Mouse (Mus musculus): ENCODE data around the gene Erc1. TPM values are rescaled to one million over a fixed set of nuclear protein-coding genes. Genes with fewer than 3 reads are reported as not detected.

The Erc1 gene
- polyA plus RNA-seq (2014; fragmentation: Illumina TruSeq; extraction: RNeasy Lipid Tissue Mini Kit (QIAGEN cat#74804); ENCODE audit: insufficient read depth, low read depth, low replicate concordance) = 3.0 TPM

DNA sequence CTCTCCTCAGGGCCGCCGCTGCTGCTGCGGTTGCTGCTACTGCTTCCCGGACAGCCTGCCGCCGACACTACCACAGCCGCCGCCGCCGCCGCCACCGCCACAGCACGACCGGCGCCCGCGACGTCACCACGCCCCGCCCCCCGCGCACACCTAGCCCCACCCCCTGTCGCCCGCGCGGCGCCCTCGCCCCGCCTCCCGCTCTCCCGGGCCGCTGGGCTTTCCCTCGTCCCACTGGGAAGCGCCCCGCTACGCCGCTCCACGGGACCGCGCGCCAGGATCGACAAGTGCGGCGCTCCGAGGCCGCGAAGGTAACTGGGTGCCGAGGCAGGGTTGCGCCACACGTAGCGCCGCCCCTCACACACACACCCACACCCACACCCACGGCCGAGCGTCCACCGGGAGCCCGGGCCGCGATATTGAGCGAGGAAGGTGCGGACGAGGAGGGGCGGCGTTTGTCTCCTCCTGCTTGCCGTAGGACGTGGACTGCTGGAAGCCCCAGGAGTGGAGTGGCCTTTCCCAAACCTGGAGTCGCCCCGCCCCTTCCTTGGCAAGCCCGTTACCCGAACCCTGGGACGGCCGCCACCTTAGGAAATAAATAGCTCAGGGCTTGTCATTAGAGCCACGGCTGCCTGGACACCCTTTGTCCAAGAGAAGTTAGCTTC, at the start of gene Erc1:
TSS of gene Erc1 (minus strand) at position 134 of the 662 bp plus-strand sequence.

DNA sequence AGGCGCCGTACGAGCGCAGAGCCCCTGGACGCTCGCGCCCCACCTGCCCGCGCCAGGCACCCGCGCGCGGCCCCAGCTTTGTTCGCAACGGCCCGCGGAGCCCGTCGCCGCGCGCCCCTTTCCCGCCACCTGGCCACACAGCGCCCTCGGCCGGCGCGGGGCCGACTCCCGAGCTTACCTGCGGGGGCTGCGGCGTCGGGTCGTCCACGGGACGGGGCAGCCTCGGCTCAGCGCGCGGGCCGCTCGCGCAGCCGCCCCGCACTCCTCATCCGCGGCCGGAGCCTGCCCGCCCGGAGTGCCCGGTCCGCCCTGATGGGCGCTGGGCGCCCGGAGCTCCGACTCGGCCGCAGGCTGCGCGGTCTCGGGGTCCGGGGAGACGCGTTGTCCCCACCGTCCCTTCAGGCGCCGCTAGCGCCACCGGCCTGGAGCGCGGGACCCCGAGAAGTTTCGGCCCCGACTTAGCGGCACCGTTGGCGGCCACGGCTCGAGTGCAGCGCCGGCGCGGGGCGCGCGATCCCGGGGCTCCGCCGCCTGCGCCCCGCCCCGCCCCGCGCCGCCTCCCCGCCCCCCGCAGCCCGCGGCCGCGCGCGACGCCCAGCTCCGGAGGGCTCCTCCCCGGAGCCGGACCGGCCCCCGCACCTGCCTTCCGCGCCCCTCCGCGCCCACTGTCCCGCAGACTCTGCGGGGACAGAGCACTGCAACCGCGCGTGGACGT, 304.0 kb downstream of the Erc1 start, which contains the start of gene Wnt5b:
TSS of gene Wnt5b (minus strand) at position 545 of the 715 bp plus-strand sequence.

Other genes starting within 250 kb of the Erc1 start
- gene Rad52, start 54.5 kb upstream of the Erc1 start, polyA plus RNA-seq (2014; fragmentation: Illumina TruSeq; extraction: RNeasy Lipid Tissue Mini Kit (QIAGEN cat#74804); ENCODE audit: insufficient read depth, low read depth, low replicate concordance) = 8.9 TPM
- gene Wnk1, start 190.5 kb upstream of the Erc1 start, polyA plus RNA-seq (2014; fragmentation: Illumina TruSeq; extraction: RNeasy Lipid Tissue Mini Kit (QIAGEN cat#74804); ENCODE audit: insufficient read depth, low read depth, low replicate concordance) = 115 TPM
- 0.53 TPM for gene Ninj2, start 245.2 kb upstream of the Erc1 start, polyA plus RNA-seq (2014; fragmentation: Illumina TruSeq; extraction: RNeasy Lipid Tissue Mini Kit (QIAGEN cat#74804); ENCODE audit: insufficient read depth, low read depth, low replicate concordance)